Mouse (Mus musculus) cerebellum, adult 2 months (tissue): ENCODE measurements around the gene Hs6st2.

Experiments used
- CTCF ChIP-seq: fragments of 200-500 bp; IDR thresholded peaks from 2 replicates; pipeline ENCODE4 v1.5.1; 2011; ENCODE audit warnings: low read depth, mild to moderate bottlenecking, control low read depth, low read length, moderate library complexity, borderline replicate concordance; ENCODE audit not compliant: insufficient read depth
- POLR2A ChIP-seq: fragments of 200-500 bp; IDR thresholded peaks from 2 replicates; pipeline ENCODE4 v1.6.1; 2011; ENCODE audit warnings: low read length, control low read depth, borderline replicate concordance; ENCODE audit not compliant: insufficient read depth

GRCm38 (mm10) chrX:51539626-51540025 is 142.0 kb downstream of the Hs6st2 start:
- TF ChIP-seq CTCF (no peak), POLR2A (no peak)
